Mouse (Mus musculus) T-helper 1 cell (primary cell): ENCODE results near the gene Tjap1.

Source experiments
- in situ Hi-C: fragments of 300-600 bp; cut with MboI, MseI; formaldehyde crosslinking; loops from one replicate; pipeline ENCODE4 v1.15.1; 2025; ENCODE audit warnings: high pct_unique_total_duplicates

The Tjap1 gene

GRCm38 (mm10) chr17:46282483-46283123, at the start of gene Tjap1:
TSS of gene Tjap1 (minus strand) at chr17:46283026.
- in situ Hi-C loops: no loop called here

- in situ Hi-C loops: no loop called here
Measured at GRCm38 (mm10) chr17:46328723-46329122, 45.9 kb upstream of the Tjap1 start.

GRCm38 (mm10) chr17:46327906-46328534, 45.2 kb upstream of the Tjap1 start, which contains the start of gene Abcc10:
TSS of gene Abcc10 (minus strand) at chr17:46328352.
- in situ Hi-C loops: no loop called here

GRCm38 (mm10) chr17:46327413-46327905, 44.6 kb upstream of the Tjap1 start:
- in situ Hi-C loops: no loop called here

- in situ Hi-C loops: no loop called here
Measured at GRCm38 (mm10) chr17:46322046-46322823, 39.4 kb upstream of the Tjap1 start.

GRCm38 (mm10) chr17:46320492-46320891, 37.7 kb upstream of the Tjap1 start:
- in situ Hi-C loops: no loop called here

GRCm38 (mm10) chr17:46315813-46316212, 33.0 kb upstream of the Tjap1 start:
- in situ Hi-C loops: no loop called here

- in situ Hi-C loops: no loop called here
Measured at GRCm38 (mm10) chr17:46313135-46313715, 30.4 kb upstream of the Tjap1 start.

- in situ Hi-C loops: no loop called here
Measured at GRCm38 (mm10) chr17:46310515-46310914, 27.7 kb upstream of the Tjap1 start.

GRCm38 (mm10) chr17:46309835-46310234, 27.0 kb upstream of the Tjap1 start:
- in situ Hi-C loops: no loop called here

GRCm38 (mm10) chr17:46306956-46307355, 24.1 kb upstream of the Tjap1 start:
- in situ Hi-C loops: no loop called here

GRCm38 (mm10) chr17:46304184-46304583, 21.4 kb upstream of the Tjap1 start:
- in situ Hi-C loops: no loop called here

- in situ Hi-C loops: no loop called here
Measured at GRCm38 (mm10) chr17:46301892-46302291, 19.1 kb upstream of the Tjap1 start.

- in situ Hi-C loops: no loop called here
Measured at GRCm38 (mm10) chr17:46298220-46298913, 15.5 kb upstream of the Tjap1 start.

- in situ Hi-C loops: no loop called here
Measured at GRCm38 (mm10) chr17:46297364-46298219, 14.8 kb upstream of the Tjap1 start, which contains the start of gene Dlk2. TSS of gene Dlk2 (plus strand) at chr17:46297421.

GRCm38 (mm10) chr17:46297028-46297363, 14.2 kb upstream of the Tjap1 start:
- in situ Hi-C loops: no loop called here

GRCm38 (mm10) chr17:46296601-46297000, 13.8 kb upstream of the Tjap1 start:
- in situ Hi-C loops: no loop called here

GRCm38 (mm10) chr17:46287678-46288095, 4.9 kb upstream of the Tjap1 start:
- in situ Hi-C loops: no loop called here

GRCm38 (mm10) chr17:46285407-46285806, 2.6 kb upstream of the Tjap1 start:
- in situ Hi-C loops: no loop called here

GRCm38 (mm10) chr17:46284653-46285052, 1.8 kb upstream of the Tjap1 start:
- in situ Hi-C loops: no loop called here
